In genomic region chr6:140357300-140357699, GRCm38 (mm10) we compare ENCODE assay signal across 21 mouse cellular contexts.
"Had no signal": no experiment of that assay in that cellular context is flagged by ENCODE, and none has a peak within 500 bp of the region (broad histone marks: within the 10 kb centered on the region; RNA-seq: fewer than 3 reads in every experiment).

No protein-coding gene starts in this region.

- H3K9me3 ChIP-seq: limb, embryonic 10.5 days; limb, embryonic 13.5 days; liver, embryonic 12.5 days; liver, embryonic 15.5 days; lung, embryonic 15.5 days; megakaryocyte, embryonic 14.5 days; midbrain, embryonic 10.5 days; neural tube, embryonic 13.5 days had no signal

- ATAC-seq: intestine, postnatal 0 days; liver, embryonic 12.5 days had no signal

- H3K9ac ChIP-seq: limb, embryonic 13.5 days; liver, embryonic 12.5 days; liver, embryonic 15.5 days; lung, embryonic 15.5 days; neural tube, embryonic 13.5 days had no signal

- H3K4me2 ChIP-seq: limb, embryonic 13.5 days; liver, embryonic 12.5 days; liver, embryonic 15.5 days; lung, embryonic 15.5 days; neural tube, embryonic 13.5 days had no signal

- DNase-seq: kidney, adult 2 months; kidney, postnatal 25 days; layer of hippocampus, adult 9-11 months; liver; lung, adult 18-20 months; lung, postnatal 10 days; lung, postnatal 36 days; midbrain, embryonic 14.5 days; retina, postnatal 1 day; right cerebral cortex, postnatal 25 days had no signal

- H3K4me1 ChIP-seq: limb, embryonic 10.5 days; limb, embryonic 13.5 days; liver, embryonic 12.5 days; liver, embryonic 15.5 days; neural tube, embryonic 13.5 days had no signal

- H3K36me3 ChIP-seq: limb, embryonic 10.5 days; limb, embryonic 13.5 days; liver, embryonic 12.5 days; liver, embryonic 15.5 days; lung, embryonic 15.5 days; midbrain, embryonic 10.5 days; neural tube, embryonic 13.5 days had no signal

- H3K27me3 ChIP-seq: limb, embryonic 13.5 days; liver, embryonic 12.5 days; liver, embryonic 15.5 days; lung, embryonic 15.5 days; megakaryocyte, embryonic 14.5 days; neural tube, embryonic 13.5 days had no signal

- H3K4me3 ChIP-seq: layer of hippocampus, adult 2 months; limb, embryonic 10.5 days; limb, embryonic 13.5 days; liver, embryonic 12.5 days; liver, embryonic 15.5 days; lung, embryonic 15.5 days; megakaryocyte, embryonic 14.5 days; midbrain, embryonic 10.5 days; neural tube, embryonic 13.5 days had no signal

- H3K27ac ChIP-seq: kidney, postnatal 0 days; layer of hippocampus, adult 2 months; limb, embryonic 10.5 days; limb, embryonic 13.5 days; liver, embryonic 12.5 days; liver, embryonic 15.5 days; lung, embryonic 15.5 days; midbrain, embryonic 10.5 days; neural tube, embryonic 13.5 days had no signal
